Mouse (Mus musculus) left cerebral cortex, adult 2 months (tissue): ENCODE measurements around the gene Dmrta2. TPM values are rescaled to one million over a fixed set of nuclear protein-coding genes. Genes with fewer than 3 reads are reported as not detected.
A peak's percentile ranks its signal among the peaks of the same experiment; 100 is the strongest.

Experiments
- DNase-seq, 2 experiments: peaks; one replicate each; pipeline ENCODE4 v3.0.0; 2021 to 2022; ENCODE audit warnings: low spot score in 2 of 2, mixed read lengths in 1 of 2; ENCODE audit errors: extremely low spot score in 1 of 2
- H3K27ac ChIP-seq: fragments of 200-600 bp; 2 replicates; pipeline ENCODE4 v1.8.1; 2022
- H3K4me3 ChIP-seq: fragments of 200-600 bp; 2 replicates; pipeline ENCODE4 v1.8.1; 2022
- CTCF ChIP-seq: fragments of 200-600 bp; IDR thresholded peaks from 2 replicates; pipeline ENCODE4 v1.8.1; 2022; ENCODE audit warnings: antibody characterized with exemption, mild to moderate bottlenecking, moderate library complexity
- intact Hi-C: fragments of 180-260 bp; cut with DNase I; formaldehyde crosslinking; loops from one replicate; pipeline ENCODE4 v1.15.1; 2025
- total RNA-seq, 2 experiments: library from RNA; stranded (reverse); gene quantifications; 2 replicates each; pipeline ENCODE4 v1.2.3; 2021

Gene Dmrta2
- total RNA-seq, 2 experiments from 2014 or later: 2.2 to 2.6 TPM

GRCm38 (mm10) chr4:109981083-109981870 lies 3.4 kb downstream of the Dmrta2 start:
- H3K4me3 ChIP-seq: peak overlapping the region; percentile 2; the same call in 1 of the 2 replicates
- DNase-seq: no peak
- TF ChIP-seq CTCF: no peak
- no peak overlapping the region for H3K27ac ChIP-seq
- intact Hi-C loops: loop anchor here (2.0 to 5.0 kb wide), 3 partner anchors 306 to 324 kb away; no protein-coding TSS in a partner anchor

- H3K4me3 ChIP-seq: peak overlapping the region; percentile 18
- H3K27ac ChIP-seq: no peak overlapping the region; the same call in 1 of the 2 replicates
- intact Hi-C loops: loop anchor here (2.0 to 5.0 kb wide), 3 partner anchors 305 to 325 kb away; no protein-coding TSS in a partner anchor
- DNase-seq: peak in 1 of 2 experiments; percentile 19
- no peak for TF ChIP-seq CTCF
Measured at GRCm38 (mm10) chr4:109981871-109982680, 4.2 kb downstream of the Dmrta2 start.

DNA sequence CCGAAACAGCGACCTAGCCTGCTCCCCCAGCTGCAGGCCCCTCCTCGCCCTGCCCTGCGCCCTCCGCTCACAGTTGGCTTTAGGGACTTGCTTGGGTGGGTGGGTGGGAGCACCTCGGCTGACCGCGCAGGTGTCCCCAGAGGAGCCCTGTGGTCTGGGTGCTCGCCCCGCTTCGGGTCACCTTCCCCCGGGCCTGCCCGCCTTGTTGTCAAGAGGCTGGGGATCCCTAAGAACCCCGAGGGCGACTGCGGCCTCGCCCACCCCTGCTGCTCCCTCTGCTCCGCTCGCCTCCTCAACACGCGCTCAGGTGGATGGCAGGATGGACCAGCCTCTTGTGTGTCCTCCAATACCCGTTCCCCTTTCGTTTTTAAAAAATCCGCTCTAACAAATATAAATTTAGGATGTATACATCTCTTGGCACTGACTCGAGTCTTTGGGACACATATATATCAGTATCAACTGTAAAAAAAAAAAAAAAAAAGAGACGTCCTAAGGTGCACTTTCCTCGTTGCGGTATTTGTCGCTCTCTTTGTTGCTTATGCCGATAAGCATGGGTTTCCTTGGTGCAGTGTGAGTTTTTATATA lies 4.9 kb downstream of the Dmrta2 start:
- no peak overlapping the region; the same call in 1 of the 2 replicates for H3K27ac ChIP-seq
- H3K4me3 ChIP-seq: peak overlapping the region; percentile 18
- TF ChIP-seq CTCF: no peak
- DNase-seq: no peak
- intact Hi-C loops: loop anchor here (5.0 kb wide), 1 partner anchor 305 kb away; no protein-coding TSS in a partner anchor

GRCm38 (mm10) chr4:109983281-109984001 lies 5.6 kb downstream of the Dmrta2 start:
- TF ChIP-seq CTCF: no peak
- intact Hi-C loops: loop anchor here (5.0 kb wide), 1 partner anchor 304 kb away; no protein-coding TSS in a partner anchor
- peak overlapping the region; percentile 1; the same call in 1 of the 2 replicates for H3K4me3 ChIP-seq
- DNase-seq: no peak
- H3K27ac ChIP-seq: no peak overlapping the region

GRCm38 (mm10) chr4:109984011-109984411 lies 6.2 kb downstream of the Dmrta2 start:
- H3K4me3 ChIP-seq: peak overlapping the region; percentile 1; the same call in 1 of the 2 replicates
- no peak overlapping the region for H3K27ac ChIP-seq
- intact Hi-C loops: loop anchor here (5.0 kb wide), 1 partner anchor 303 kb away; no protein-coding TSS in a partner anchor

GRCm38 (mm10) chr4:109984496-109985423 lies 6.9 kb downstream of the Dmrta2 start:
- Histone ChIP-seq H3K27ac (no peak overlapping the region), H3K4me3 (no peak overlapping the region)
- no peak for TF ChIP-seq CTCF
- intact Hi-C loops: loop anchor here (5.0 kb wide), 1 partner anchor 303 kb away; no protein-coding TSS in a partner anchor
- DNase-seq: no peak

More at GRCm38 (mm10) chr4:109984011-109984411, 6.2 kb downstream of the Dmrta2 start:
- no peak for TF ChIP-seq CTCF
- no peak for DNase-seq

DNA sequence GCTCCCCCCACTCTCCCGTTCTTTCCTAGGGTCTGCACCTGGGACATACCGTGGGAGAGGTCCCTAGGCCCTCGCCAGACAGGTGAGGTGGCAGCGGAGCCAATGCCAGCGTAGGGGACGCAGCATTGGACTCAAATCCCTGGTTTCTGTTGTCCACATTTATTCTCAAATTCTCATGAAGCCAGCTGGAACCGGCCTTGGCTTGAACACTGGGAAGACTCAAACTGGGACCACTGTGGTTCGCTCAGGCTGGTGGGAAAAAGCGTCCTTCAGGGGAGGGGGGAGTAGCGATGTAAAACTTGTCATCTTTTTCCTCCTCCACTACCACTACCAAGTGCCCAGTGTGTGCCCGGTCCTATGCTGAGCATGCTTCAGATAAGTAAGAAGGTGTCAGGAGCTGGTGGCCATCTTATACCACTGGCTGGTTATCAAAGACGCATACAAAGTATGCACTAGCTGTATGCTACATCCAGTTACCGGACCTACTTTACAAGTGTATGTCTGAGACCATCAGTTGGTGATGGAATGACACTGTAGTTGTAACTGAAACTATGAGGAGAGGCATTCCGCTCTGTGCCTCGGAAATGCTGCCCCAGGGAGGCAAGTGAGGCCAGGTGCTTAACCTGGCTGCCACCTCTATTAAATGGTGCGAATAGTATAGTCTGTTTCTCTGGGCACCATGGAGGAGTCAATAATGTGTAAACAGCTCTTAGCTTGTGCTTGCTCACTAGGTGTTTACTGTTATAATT lies 7.7 kb downstream of the Dmrta2 start:
- no peak for TF ChIP-seq CTCF
- intact Hi-C loops: no loop called here
- no peak for DNase-seq
- no peak overlapping the region for H3K4me3 ChIP-seq
- no peak overlapping the region for H3K27ac ChIP-seq

GRCm38 (mm10) chr4:109986301-109986700 lies 8.4 kb downstream of the Dmrta2 start:
- H3K27ac ChIP-seq: no peak overlapping the region

DNA sequence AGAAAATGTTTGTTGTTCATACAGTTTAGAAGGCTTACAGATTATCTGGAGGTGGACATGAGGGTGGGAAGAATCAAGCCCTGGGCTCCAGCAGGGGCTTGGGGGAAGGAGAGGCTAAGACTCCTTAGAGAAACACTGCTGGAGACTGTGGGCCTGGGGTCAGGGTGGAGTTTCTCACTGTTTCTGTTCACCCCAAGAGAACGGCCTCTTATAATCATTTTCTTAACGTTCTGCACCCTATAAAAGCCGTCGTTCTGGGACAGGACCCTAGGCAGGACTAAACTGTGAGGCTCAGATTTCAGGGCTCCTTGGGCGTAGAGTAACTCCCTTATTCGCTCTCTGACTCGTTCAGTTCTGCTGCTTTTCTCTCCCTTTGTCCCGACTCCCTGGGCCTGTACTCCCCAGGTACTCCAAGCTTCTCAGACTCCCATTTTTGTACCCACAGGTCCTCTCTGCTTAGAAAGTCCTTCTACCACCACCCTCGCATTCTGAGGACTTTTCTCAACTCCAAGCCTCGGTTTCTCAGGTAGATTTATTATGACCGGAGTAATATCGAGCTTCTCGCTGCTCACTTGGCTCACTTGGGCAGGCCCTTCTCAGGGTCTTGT lies 9.0 kb downstream of the Dmrta2 start:
- H3K27ac ChIP-seq: no peak overlapping the region
- no peak for DNase-seq
- intact Hi-C loops: no loop called here
- TF ChIP-seq CTCF: no peak
- H3K4me3 ChIP-seq: no peak overlapping the region

More at GRCm38 (mm10) chr4:109986301-109986700, 8.4 kb downstream of the Dmrta2 start:
- intact Hi-C loops: no loop called here
- no peak for TF ChIP-seq CTCF
- no peak overlapping the region for H3K4me3 ChIP-seq
- no peak for DNase-seq
